Mouse (Mus musculus) cortical plate, adult 2 months (tissue): Measurements from ENCODE around the gene Gm11627. TPM values are rescaled to one million over a fixed set of nuclear protein-coding genes. Genes with fewer than 3 reads are reported as not detected.
"Not testable (repeated sequence)": the region's sequence is repeated elsewhere in the genome, so short reads cannot be mapped to it uniquely, and the experiment has no call there.

Experiments
- H3K27ac ChIP-seq: fragments of 200-500 bp; 2 replicates; pipeline ENCODE4 v1.5.1; 2012; ENCODE audit warnings: low read length, control low read depth, inconsistent platforms; ENCODE audit not compliant: insufficient read depth
- H3K4me1 ChIP-seq: fragments of 200-500 bp; 2 replicates; pipeline ENCODE4 v1.6.1; 2011; ENCODE audit warnings: low read length; ENCODE audit not compliant: control insufficient read depth, insufficient read depth
- H3K4me3 ChIP-seq: fragments of 200-500 bp; 2 replicates; pipeline ENCODE4 v1.5.1; 2011; ENCODE audit warnings: mild to moderate bottlenecking, low read length, control low read depth; ENCODE audit not compliant: insufficient read depth
- CTCF ChIP-seq: fragments of 200-500 bp; IDR thresholded peaks from 2 replicates; pipeline ENCODE4 v1.5.1; 2011; ENCODE audit warnings: mild to moderate bottlenecking, control low read depth, low read length; ENCODE audit not compliant: insufficient read depth; ENCODE audit errors: extremely low read depth
- POLR2A ChIP-seq: fragments of 200-500 bp; IDR thresholded peaks from 2 replicates; pipeline ENCODE4 v1.6.1; 2011; ENCODE audit warnings: mild to moderate bottlenecking, low read length, control low read depth; ENCODE audit not compliant: insufficient read depth; ENCODE audit errors: extremely low read depth
- polyA plus RNA-seq: library from polyadenylated mRNA; depleted of rRNA; stranded (reverse); fragments of >200 nt; gene quantifications from 2 replicates; pipeline ENCODE4 v1.2.3, GENCODE M21; 2012

Gm11627 gene
- polyA plus RNA-seq, 1 experiment = 8.0 TPM

- Histone ChIP-seq H3K4me3 (no peak overlapping the region), H3K4me1 (no peaks in the 10 kb centered on the region), H3K27ac (no peak overlapping the region)
- TF ChIP-seq CTCF (no peak), POLR2A (no peak)
Observed at GRCm38 (mm10) chr11:102610260-102610659, 31.0 kb upstream of the Gm11627 start.

- no peak for TF ChIP-seq CTCF
- no peak for TF ChIP-seq POLR2A
- Histone ChIP-seq H3K4me3 (no peak overlapping the region), H3K27ac (no peak overlapping the region), H3K4me1 (no peaks in the 10 kb centered on the region)
Observed at GRCm38 (mm10) chr11:102609483-102609882, 30.2 kb upstream of the Gm11627 start.

GRCm38 (mm10) chr11:102608691-102609090 is 29.4 kb upstream of the Gm11627 start:
- H3K27ac ChIP-seq = no peak overlapping the region
- TF ChIP-seq POLR2A = no peak
- TF ChIP-seq CTCF = no peak
- no peak overlapping the region for H3K4me3 ChIP-seq
- H3K4me1 ChIP-seq = no peaks in the 10 kb centered on the region

- Histone ChIP-seq H3K4me1 (no peaks in the 10 kb centered on the region), H3K4me3 (no peak overlapping the region; the same call in 1 of the 2 replicates), H3K27ac (no peak overlapping the region)
- TF ChIP-seq POLR2A (no peak), CTCF (no peak)
Observed at GRCm38 (mm10) chr11:102607686-102608548, 28.7 kb upstream of the Gm11627 start.

GRCm38 (mm10) chr11:102607201-102607600 is 27.9 kb upstream of the Gm11627 start:
- H3K4me3 ChIP-seq = peak overlapping the region; percentile 64; the same call in 1 of the 2 replicates
- not testable (repeated sequence) for H3K4me1 ChIP-seq, H3K27ac ChIP-seq

- TF ChIP-seq POLR2A (no peak), CTCF (no peak)
- peak overlapping the region; percentile 64 for H3K4me3 ChIP-seq
- H3K27ac ChIP-seq = no peak overlapping the region
- H3K4me1 ChIP-seq = no peaks in the 10 kb centered on the region
Observed at GRCm38 (mm10) chr11:102606751-102607171, 27.5 kb upstream of the Gm11627 start.

GRCm38 (mm10) chr11:102605553-102606416 is 26.5 kb upstream of the Gm11627 start:
- no peak overlapping the region for H3K27ac ChIP-seq
- TF ChIP-seq POLR2A (no peak), CTCF (no peak)
- peak overlapping the region; percentile 64 for H3K4me3 ChIP-seq
- H3K4me1 ChIP-seq = no peaks in the 10 kb centered on the region

GRCm38 (mm10) chr11:102604777-102605552 is 25.7 kb upstream of the Gm11627 start:
- Histone ChIP-seq H3K4me3 (peak overlapping the region; percentile 64), H3K4me1 (no peaks in the 10 kb centered on the region), H3K27ac (no peak overlapping the region; the same call in 1 of the 2 replicates)
- no peak for TF ChIP-seq CTCF
- TF ChIP-seq POLR2A = no peak

- H3K27ac ChIP-seq = no peak within 1 kb of the TSS; the same call in 1 of the 2 replicates
- TF ChIP-seq CTCF (no peak), POLR2A (peak; percentile 52; the same call in 1 of the 2 replicates)
- H3K4me1 ChIP-seq = no peaks in the 10 kb centered on the region
- H3K4me3 ChIP-seq = peak within 1 kb of the TSS; percentile 64
Observed at GRCm38 (mm10) chr11:102604010-102604584, 24.8 kb upstream of the Gm11627 start, which contains the start of gene Fzd2. Gene Fzd2 (plus strand): TSS chr11:102604396.
